ENCODE assay signal across 15 mouse cellular contexts in genomic region chr7:129760386-129760785, GRCm38 (mm10).
DNase-seq lines count a peak whose midpoint lies in the region; ATAC-seq and TF ChIP-seq lines count a peak whose summit lies in the region.
"Had no signal": no experiment of that assay in that cellular context is flagged by ENCODE, and none has a peak within 500 bp of the region (broad histone marks: within the 10 kb centered on the region; RNA-seq: fewer than 3 reads in every experiment).

No protein-coding gene starts in this region.

- WGBS in lung, embryonic 15.5 days: 73% methylated on average over 2 of the region's 2 CpGs
- 70% methylated on average over 2 of the region's 2 CpGs for WGBS in lung, adult 2 months
- 75% methylated on average over 2 of the region's 2 CpGs for WGBS in macrophage (ENCODE audit: missing documents)

- H3K4me2 ChIP-seq in lung, embryonic 15.5 days: no peak overlapping the region
- H3K4me2 ChIP-seq: midbrain, embryonic 13.5 days; neural tube, embryonic 12.5 days had no signal

- H3K79me2 ChIP-seq in macrophage (ENCODE audit: inconsistent target): no peaks in the 10 kb centered on the region

- H3K4me1 ChIP-seq in lung, embryonic 15.5 days: peaks cover 30% of the 10 kb centered on the region
- H3K4me1 ChIP-seq in lung, adult 2 months (ENCODE audit: control insufficient read depth, insufficient read depth, low read length): peaks cover 13% of the 10 kb centered on the region

- no peaks in the 10 kb centered on the region for H3K27me3 ChIP-seq in lung, embryonic 15.5 days
- H3K27me3 ChIP-seq: midbrain, embryonic 13.5 days; neural tube, embryonic 12.5 days had no signal

- TF ChIP-seq CTCF in lung, adult 2 months (IDR thresholded peaks at IDR 0.05; ENCODE audit: insufficient read depth, low read length): no peak

- ATAC-seq in lung, embryonic 15.5 days (ENCODE audit: borderline replicate concordance, extremely low read depth, low FRiP score, low TSS enrichment): no peak
- peak; percentile 6; the same call in 1 of the 2 replicates for ATAC-seq in granulocyte monocyte progenitor cell, adult 5-6 weeks (replicated peaks; ENCODE audit: poor library complexity, severe bottlenecking)
- ATAC-seq: forebrain, postnatal 0 days; midbrain, embryonic 13.5 days had no signal

- DNase-seq in adrenal gland, postnatal 14 days: peak; percentile 45
- DNase-seq in adrenal gland, postnatal 4 days (ENCODE audit: low spot score in 2 of 2): no peak
- DNase-seq in lung, adult 2 months: no peak
- no peak for DNase-seq in ovary, adult 18-20 months (ENCODE audit: low spot score)
- no peak for DNase-seq in embryo, embryonic 9.5 days (ENCODE audit: extremely low spot score)
- DNase-seq: cerebellum, postnatal 36 days; forebrain, postnatal 0 days; kidney, postnatal 25 days; thymus, postnatal 14 days had no signal

- H3K36me3 ChIP-seq in lung, embryonic 15.5 days: no peaks in the 10 kb centered on the region
- H3K36me3 ChIP-seq in macrophage (ENCODE audit: inconsistent target): no peaks in the 10 kb centered on the region
- H3K36me3 ChIP-seq: midbrain, embryonic 13.5 days; neural tube, embryonic 12.5 days had no signal

- H3K27ac ChIP-seq in lung, embryonic 15.5 days: 0 out of 2 replicates have a peak overlapping the region, but pooled peaks have one; percentile 17
- H3K27ac ChIP-seq in macrophage: peak overlapping the region; percentile 70
- H3K27ac ChIP-seq: liver, embryonic 14.5 days; midbrain, embryonic 13.5 days; neural tube, embryonic 12.5 days had no signal

- no peak for TF ChIP-seq POLR2A in lung, adult 2 months (IDR thresholded peaks at IDR 0.05; ENCODE audit: borderline replicate concordance, extremely low read depth, low read depth, low read length)

- no peaks in the 10 kb centered on the region for H3K9me3 ChIP-seq in lung, embryonic 15.5 days
- H3K9me3 ChIP-seq: midbrain, embryonic 13.5 days; neural tube, embryonic 12.5 days had no signal

- H3K4me3 ChIP-seq in lung, embryonic 15.5 days: no peak overlapping the region
- H3K4me3 ChIP-seq in lung, adult 2 months (replicated peaks; ENCODE audit: extremely low read depth, low read depth, low read length): no peak overlapping the region
- H3K4me3 ChIP-seq in macrophage (ENCODE audit: inconsistent target): no peak overlapping the region
- H3K4me3 ChIP-seq: midbrain, embryonic 13.5 days; neural tube, embryonic 12.5 days had no signal

- H3K9ac ChIP-seq in lung, embryonic 15.5 days: no peak overlapping the region
- H3K9ac ChIP-seq: forebrain, postnatal 0 days; liver, embryonic 14.5 days; midbrain, embryonic 13.5 days; neural tube, embryonic 12.5 days had no signal
